Mouse (Mus musculus): ENCODE data around the gene Lsamp.

Lsamp gene

DNA sequence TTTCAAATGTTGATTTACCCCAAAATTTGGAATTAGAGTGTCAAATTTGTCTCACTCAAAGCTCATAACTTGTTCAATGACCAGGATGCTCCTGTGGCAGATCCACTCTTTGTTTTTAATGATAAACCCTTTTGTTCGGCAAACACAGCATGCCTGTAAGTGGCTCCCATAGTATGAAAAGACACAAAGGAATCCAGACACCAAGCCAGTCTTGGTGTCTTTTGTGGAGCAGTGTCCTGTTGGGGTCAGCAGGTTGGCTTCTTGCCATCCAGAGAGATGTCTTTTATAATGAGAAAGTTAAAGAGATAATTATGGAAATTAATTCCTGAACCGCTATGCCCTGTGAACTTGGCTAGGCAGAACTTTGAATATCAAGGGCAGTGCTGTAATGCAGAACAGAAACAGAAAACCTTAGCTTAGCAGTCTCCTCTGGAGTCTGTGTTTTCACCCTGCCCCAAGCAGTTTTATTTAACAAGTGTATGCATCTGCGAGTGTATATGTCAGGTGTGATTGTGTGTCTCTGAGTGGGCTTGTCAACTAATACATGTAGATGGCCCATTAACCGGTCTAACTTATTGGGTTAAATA is 310.2 kb downstream of the Lsamp start:
- no peak for DNase-seq

DNA sequence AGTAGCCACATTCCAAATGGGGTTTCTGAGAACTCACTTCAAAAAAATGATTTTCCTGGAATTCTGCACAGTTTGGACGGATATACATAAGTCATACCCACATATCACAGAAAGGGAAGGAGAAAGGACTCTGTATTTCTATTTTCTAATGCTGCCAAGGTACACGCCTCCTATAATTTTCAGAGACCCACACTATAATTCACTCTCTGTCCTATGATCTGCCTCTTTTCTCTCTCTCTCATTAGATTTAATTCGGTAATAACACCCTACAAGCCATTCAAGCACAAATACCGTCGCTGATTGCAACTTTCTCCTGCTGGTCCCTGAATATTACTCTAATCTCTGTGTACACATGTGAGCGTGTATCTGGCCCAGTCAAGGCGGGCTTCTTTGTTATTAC is 311.1 kb downstream of the Lsamp start:
- DNase-seq, result no peak

DNA sequence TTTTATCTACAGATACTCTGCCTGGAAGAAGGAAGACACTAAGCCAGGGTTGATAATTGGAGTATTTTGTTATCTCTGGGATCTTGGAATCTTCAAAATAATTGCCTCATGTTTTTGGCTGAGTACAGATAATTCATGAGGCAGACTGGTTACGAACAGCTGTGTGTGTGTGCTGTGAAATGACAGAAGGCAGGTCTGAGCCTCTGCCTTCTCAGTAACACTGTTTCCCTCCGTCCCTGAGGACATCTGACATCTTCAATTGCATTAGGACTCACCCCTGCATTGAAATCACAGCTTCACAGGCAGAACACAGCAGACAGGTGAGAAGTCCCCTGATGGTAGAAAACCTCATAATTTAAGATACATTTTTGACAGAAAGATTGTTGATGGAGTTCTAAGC is 323.5 kb downstream of the Lsamp start:
- no peak for DNase-seq

DNA sequence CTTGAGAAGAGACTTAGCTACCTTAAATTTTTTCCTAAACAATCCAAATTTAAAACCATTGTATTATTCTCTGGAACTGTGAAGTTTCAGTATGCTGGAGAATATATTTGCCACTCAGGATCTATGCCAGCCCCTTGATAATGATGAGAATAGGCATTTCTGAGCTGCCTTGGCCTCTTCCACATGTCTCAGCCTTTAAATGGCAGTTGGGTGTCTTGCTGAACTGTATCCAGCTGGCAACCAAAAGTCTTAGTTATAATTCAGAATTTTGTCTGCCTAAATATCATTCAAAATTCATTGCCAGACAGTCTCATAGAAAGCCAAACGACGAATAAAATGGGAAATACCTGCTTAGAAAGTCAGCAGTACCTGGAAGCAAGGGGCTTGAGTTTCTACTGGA is 332.0 kb downstream of the Lsamp start:
- no peak for DNase-seq

DNA sequence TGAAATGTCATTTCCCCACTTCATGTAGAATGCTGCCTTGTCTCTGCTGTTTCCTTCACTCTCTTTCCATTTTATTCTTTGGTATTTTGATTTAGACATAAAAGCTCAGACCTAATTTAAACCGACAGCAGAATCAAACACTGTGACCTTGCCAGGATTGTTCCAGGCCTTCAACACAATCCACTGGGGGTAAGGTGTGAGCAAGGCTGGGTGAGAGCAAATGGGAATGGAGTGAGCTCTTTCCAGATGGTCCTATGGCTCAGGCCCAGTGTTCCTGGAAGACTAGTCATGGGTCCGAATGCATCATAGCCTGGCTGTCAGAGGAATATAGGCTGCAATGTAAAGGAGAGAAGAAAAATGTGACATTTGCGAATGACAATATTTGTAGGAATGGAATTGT is 340.6 kb downstream of the Lsamp start:
- no peak for DNase-seq

DNA sequence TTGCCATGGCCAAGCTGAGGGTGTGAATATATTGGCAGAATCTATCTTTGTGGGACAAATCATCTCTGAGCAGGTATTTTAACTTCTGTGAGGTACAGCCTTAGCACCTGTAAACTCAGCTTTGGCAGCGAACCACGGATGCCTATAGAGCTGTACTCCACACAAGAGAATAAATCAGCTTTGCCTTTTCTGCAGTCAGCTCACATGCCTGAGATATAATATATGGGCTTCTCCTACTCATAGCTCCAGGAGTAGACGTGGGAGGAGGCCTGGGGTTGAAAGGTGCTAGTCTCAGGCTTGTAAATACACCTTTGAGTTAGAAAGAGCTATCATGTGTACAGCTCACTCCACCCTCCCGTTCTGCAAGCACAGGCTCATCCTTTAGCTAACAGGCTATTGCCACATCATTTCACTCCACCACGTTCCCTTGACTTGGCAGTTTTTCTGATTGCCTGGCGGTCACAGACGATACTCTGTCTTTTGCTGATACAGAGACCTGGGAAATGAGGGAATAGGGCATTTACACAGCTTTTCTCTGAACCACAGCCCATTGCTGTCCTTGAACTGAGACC is 344.2 kb downstream of the Lsamp start:
- no peak for DNase-seq

DNA sequence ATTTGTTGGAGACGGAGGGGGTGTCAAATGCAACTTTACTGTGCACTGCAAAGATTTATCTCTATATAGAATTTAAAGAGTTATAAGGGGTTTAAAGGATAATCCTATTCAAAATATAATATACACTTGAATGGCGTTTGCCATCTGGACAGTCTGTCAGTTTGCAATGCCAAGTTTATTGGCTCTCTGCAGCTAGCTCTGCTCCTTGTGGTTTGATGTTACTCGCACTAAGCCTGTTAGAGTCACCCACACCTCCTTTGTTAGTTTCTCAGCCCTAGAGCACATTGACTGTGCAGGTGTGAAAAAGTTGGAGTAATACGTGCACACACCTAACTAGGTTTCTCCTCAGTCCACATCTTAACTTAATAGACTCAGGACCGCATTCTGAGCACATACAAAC is 385.5 kb downstream of the Lsamp start:
- DNase-seq, result no peak

DNA sequence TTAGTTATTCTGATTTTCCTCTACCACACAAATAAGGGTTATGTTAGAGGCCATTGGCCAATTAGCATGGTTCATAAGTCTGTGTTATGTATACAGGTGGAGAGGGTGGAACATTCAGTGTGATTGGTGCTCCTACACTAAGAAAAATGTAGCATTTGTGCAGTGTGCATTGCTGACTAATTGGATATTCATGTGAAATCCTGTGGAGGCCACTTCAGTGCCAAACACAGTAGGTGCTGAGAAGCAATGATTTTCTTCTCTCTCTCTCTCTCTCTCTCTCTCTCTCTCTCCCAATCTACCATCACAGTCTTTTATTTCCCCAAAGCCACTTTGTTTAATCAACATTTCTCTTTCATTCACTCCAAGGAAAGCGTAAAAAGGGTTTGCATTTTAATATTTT is 387.1 kb downstream of the Lsamp start:
- no peak for DNase-seq

DNA sequence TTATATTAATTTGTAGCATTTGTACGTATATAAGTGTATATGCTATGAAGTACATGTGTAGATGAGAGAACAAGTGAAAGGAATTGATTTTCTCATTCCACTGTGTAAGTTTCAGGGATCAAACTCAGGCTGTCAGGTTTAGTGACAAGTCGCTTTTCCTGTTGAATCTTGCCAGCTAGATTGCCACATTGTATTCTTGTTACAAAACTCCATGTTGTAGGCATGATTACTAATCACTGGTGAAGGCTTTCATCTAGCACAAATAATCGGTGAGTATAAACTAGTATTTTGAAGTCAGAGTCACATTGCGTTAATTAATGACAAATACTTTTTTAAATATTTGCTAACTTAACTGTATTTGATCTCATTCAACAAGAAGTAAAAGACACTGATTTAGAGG is 391.2 kb downstream of the Lsamp start:
- DNase-seq, result no peak

DNA sequence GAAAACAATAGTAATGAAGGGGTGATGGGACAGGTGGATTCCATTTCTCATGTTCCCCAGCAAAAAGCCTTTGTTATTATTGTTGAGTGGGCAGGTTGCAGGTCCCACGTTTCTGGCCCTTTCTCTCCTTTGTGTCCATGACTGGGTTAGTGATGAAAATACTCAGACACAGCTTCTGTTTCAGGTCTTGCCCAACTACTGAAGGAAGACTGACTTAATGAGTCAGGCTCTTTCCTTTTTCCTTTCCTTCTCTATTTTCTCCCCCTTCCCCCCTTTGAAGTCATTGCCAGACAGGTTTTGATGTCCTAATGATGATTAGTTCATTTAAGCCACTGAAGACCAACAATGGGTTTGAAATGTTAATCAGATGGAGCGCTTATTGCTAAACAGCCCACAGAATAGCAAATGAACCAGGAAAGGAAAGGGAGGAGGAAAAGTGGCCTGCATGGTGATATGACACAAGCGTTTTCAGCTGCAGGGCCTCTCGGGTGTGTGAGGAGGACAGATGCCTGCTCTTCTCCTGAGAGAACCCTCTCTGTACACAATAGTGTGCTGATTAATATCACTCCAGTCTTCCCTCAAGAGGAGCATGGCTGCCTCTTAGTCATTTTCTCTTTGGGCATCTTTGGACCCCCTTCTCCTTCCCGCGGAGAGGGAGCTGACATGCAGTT is 393.1 kb downstream of the Lsamp start:
- no peak for DNase-seq

DNA sequence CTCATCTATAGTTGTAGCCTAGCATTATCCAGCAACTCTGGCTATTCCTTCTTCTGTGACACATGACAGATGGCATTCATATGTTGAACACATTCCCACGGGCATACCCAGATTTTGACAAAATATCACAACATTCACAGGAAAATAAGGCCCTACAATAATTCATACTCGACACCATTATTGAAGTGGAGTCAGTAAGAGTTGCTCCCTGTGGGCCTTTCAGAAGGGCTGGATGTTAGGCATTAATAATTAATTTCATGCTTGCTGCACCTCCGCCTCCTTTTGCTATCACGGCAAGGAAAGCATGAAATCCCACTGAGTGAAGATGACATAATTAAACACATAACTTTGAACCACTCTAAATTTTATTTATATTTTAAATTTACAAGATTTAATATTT is 407.9 kb downstream of the Lsamp start:
- DNase-seq, result no peak

DNA sequence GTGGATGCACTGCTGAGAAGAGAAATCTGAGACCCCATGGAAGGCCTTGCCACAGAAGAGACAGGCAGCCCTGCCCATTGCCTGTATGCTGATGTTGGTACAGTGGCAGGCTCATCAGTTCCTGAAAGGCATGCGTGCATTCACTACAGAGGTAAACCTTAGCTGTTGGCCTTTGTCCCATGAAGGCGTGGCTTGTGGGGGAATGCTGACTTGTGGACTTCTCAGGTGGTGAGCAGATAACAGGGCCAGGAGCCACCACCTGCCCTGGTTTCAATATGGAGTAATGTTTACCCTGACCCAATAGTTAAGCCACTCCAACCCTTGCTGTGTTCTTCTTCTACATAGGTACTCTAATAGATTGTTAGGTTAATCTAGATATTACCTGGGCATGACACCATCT is 415.4 kb downstream of the Lsamp start:
- DNase-seq, result no peak

DNA sequence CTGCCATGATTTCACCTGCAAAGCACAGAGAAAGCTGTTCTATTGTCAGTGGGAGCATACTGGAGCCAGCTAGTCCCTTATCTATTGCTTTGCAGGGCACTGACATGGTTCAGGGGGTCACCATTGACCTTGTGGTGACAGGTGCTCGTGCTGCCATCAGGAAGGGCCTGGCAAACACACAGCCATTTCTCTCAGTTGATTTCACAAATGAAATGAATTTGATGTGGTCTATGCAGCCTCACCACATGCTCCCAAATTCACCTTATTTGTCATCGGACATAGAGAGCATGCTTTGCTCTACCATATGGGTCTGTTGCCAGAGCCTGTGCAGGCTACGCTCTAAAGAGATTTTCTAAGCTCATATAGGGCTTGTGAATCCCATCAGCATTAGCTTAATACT is 450.1 kb downstream of the Lsamp start:
- DNase-seq, result no peak

DNA sequence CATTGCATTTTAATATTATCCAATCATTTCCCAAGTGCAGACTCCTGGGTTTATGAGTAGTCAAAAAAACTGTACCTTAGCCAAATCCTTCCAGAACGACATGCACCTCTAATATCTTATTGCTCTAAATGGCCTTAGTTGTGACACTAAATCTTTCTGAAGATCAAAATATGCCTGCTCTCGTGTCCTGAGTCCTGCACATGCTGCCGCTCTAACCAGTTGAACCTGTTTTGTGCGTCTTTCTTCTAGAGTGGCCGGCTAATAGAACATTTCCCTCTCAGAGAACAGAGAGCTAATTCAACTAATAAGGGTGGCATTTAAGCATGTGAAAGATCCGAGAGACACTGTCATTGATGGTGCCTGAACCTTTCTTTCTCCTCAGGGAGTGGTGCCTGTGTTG is 452.3 kb downstream of the Lsamp start:
- DNase-seq, result no peak

DNA sequence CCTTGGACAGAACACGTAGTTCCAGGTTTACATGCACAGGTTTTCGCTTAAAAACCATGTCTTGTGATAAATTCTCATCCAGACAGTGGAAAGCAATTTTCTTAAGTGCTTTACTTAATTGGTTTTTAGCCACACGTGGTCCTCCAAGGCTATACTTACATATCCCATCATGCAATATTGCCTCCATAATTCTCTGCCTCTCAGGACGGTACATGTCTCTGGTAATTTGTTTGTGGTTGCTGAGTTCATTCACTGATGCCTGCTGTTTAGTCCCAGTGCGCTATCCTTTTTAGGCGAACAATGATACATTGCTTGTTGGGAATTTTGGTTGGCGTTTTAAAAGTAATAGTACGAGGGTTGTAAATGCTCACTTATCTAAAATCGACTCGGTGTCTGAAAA is 453.7 kb downstream of the Lsamp start:
- DNase-seq, result no peak

DNA sequence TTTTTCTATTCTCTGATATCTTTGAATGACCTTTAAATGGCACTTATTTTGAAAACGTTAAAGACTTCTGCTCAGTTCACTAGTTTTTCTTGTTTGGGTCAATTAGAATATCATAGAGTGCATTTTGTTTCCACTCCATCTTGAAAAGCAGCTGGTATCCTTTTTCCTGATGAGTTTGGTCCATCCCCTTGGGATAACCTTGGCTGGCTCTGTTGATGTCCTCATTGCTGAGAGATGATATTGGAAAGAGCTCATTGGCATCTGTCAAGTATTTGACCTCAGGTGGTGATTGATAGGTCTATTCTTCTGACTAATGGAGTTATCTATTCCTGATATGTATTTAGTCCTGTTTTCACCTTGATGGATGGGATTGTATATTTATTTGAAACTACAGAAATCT is 454.7 kb downstream of the Lsamp start:
- no peak for DNase-seq

DNA sequence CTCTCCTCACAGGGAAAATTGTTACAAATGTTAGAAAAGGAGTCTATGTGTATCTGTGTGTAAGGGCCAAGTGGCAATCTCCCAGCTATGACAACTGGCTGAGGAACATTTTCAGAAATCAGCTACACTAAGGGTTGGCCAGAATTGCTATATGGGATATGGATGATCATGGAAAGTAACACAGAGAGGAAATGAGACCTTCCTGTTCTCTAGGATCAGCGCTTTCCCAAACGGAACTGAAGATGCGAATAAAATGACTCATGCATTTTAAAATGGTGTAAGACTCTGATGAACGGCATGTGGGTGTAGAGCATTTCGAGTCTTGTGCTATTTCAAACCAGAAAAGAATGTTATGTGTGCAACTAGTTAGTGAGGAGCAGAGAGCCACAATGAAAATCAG is 462.4 kb downstream of the Lsamp start:
- DNase-seq, result no peak

DNA sequence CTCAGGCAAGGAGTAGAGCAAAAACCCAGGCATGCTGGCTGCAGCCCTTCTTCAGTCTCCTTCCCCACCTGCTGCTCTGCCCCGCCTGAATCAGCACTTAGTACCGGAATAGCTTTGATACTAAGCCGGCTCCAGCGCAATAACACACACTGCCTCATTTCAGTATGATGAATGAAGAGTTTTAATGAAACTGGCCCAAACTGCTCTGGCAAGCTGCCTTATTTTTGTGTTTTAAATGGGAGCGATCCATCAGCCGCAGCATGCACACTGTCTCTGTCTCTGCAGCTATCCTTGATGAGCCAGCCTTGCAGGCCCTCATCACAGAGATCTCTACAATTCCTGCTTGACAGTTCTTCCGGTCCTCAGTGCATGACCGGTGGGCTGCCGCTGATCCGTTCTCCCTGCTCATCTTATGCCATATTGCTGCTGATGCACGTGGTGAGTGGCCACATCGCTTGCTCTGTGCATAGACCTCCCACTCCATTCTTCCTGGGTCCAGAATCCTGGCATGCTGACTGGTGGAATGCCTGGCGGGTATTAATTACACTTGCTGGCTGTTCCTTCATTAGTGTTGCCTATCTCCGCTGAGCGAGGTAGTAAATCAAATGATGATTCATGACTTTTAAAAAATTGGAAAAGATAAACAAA is 479.4 kb downstream of the Lsamp start:
- DNase-seq, result no peak

DNA sequence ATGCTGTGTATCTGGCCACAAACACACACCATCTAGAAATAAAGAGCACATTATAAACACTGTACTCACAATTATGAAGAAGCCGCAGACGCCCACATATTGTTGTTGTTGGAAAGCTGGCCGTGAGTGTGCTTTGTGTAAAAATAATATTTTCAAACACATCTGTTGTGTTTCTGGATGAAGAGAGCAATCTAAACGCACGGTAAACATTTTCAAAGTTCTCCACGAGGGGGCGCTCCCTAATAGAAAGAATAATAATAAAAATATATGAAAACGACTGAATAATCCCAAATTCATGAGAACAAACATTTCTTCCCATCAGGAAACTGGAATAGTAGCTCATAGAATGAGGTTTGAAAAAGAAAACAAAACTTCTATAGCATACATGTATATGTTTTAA is 482.4 kb downstream of the Lsamp start:
- no peak for DNase-seq

DNA sequence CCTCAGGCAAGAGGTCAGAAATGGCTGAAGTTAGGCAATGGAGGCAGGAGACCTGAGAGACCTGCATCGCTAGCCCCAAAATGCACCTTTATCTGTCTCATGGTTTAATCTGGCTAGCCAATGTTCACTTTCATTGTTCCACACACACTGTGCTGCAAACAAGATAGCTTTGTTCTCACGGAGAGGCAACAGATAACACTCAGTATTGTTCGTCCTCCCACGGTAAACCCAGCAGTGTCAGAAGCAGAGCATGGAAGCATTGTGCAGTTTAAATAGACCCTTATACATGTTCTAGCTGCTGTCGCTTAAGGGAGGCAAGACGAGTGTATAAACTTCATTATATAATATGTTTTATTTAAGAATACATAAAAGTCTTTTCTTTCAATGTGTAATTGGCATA is 486.8 kb downstream of the Lsamp start:
- no peak for DNase-seq

DNA sequence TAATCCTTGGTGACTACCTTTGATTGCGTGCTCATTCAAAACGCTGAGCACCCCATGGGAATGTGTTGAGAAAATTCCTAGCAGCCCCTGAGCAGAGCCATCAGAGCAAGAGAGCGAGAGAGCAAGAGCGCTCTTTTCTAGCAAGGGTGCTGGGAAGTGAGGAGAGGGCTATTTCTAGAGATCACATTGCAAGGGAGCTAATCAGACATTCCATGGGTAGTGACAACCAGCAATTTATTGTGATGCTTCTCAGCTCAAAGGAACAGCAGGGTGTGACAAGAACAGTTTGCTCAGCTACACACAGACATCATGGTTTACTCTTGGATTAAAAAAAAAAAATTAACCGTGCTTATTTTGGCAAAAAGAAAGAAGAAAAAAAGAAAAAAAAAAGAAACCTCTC is 487.8 kb downstream of the Lsamp start:
- no peak for DNase-seq

DNA sequence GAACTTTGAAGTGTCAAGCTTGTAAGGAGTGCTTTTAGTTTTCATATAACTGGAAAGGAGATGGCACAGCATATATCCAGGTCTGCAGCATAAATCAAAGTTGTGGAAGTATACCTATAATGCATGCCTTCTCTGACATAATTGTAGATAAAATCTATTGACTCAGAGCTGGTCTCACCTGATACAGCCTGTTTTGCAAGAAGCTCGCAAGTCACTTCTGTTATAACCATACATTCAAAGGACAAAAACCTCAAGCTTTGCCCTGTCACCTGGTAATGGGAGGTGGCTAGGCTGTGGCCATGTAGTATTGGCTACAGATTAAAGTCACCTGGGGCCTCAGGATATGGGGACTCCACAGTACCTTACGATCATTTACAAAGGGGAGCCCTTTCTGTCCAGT is 507.4 kb downstream of the Lsamp start:
- no peak for DNase-seq

DNA sequence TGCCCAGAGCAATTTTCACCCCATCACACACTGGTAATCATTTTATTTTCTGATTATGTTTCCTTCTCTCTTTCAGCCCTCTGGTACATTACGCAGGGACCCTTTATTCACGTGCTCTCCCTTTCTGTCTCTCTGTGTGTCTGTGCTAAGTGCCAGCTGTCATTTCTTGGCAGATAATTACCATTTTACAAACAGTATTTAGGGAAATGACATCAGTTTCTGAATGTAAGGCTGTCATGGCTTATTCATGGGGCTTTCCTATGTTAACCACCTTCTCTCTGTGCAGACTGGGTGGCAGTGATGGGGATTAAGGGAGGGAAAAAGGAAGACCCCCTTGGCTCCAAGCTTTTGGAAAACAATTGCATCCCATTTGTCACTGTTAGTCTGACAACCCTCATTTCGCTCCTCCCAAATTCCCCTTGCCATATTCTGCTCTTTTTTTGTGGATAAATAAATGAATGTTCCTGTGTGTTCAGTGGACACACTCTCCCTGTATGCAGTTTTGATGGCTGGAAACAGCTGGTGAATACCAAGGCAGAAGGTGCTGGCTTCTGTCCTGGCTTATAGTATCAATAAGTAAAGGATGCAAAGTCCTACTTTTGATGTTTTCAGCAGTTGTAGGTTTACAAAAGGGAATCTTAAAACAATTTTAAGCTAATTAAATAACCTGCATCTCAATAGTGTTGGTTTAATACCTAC is 520.2 kb downstream of the Lsamp start:
- DNase-seq, result no peak
